Mouse (Mus musculus): ENCODE measurements around the gene Lcmt1. TPM values are rescaled to one million over a fixed set of nuclear protein-coding genes. Genes with fewer than 3 reads are reported as not detected.

Lcmt1 gene
- polyA plus RNA-seq, 1 experiment from 2014 or later, result 55.5 TPM

GRCm38 (mm10) chr7:123377443-123378400 lies 8.1 kb downstream of the Lcmt1 start:
- no peak overlapping the region for H3K27ac ChIP-seq
- WGBS, result 3% methylated on average over 41 of the region's 41 CpGs

DNA sequence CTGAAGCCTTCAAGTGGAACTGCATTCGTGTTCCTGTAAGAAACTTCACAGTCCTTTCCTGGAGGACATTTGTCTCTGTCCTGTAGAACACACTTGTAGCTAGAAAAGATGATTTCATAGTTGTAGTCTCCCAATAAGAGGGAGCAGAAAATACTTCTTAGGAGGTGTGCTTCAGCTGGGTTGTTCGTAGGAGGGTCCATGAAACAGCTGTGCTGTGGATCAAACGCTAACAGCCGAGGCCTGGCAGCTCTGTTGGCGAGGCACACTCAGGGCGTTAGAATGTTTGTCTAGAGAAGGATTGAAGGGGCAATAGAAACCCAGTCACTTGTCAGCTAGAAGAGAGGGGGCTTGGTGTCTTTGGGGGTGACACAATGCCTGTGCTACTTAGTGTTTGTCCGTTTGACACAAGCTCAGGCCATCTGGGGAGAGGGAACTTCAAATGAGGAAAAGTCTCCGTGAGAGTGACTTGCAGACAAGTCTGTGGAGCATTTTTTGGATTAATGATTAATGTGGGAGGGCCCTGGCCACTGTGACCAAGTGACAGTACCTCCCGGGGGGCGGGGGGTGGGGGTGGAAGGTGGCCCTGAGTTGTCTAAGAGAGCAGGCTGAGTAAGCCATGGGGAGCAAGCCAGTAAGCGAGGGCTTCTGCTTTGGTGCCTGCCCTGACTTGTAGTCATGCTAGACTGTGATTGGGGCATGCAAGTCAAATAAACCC lies 16.3 kb downstream of the Lcmt1 start:
- Histone ChIP-seq H3K36me3 (peaks cover 21% of the 10 kb centered on the region; the same call in 1 of the 2 replicates), H3K27ac (no peak overlapping the region), H3K4me3 (no peak overlapping the region), H3K9ac (no peak overlapping the region), H3K9me3 (no peaks in the 10 kb centered on the region), H3K27me3 (no peaks in the 10 kb centered on the region), H3K4me1 (no peaks in the 10 kb centered on the region), H3K4me2 (replicated peaks) (no peak overlapping the region)
- 77% methylated on average over 11 of the region's 11 CpGs for WGBS
- ATAC-seq (ENCODE audit: insufficient number of reproducible peaks, insufficient read depth, low FRiP score, low TSS enrichment), result no peak

More at GRCm38 (mm10) chr7:123377443-123378400, 8.1 kb downstream of the Lcmt1 start:
- Histone ChIP-seq H3K36me3 (peaks cover 4% of the 10 kb centered on the region; the same call in 1 of the 2 replicates), H3K4me3 (peak overlapping the region; percentile 86), H3K4me1 (peaks cover 11% of the 10 kb centered on the region), H3K9me3 (no peaks in the 10 kb centered on the region), H3K27me3 (no peaks in the 10 kb centered on the region), H3K9ac (peak overlapping the region; percentile 78), H3K4me2 (replicated peaks) (peak overlapping the region; percentile 91)
- ATAC-seq (ENCODE audit: insufficient number of reproducible peaks, insufficient read depth, low FRiP score, low TSS enrichment), result peak; percentile 99

- Histone ChIP-seq H3K36me3 (peaks cover 32% of the 10 kb centered on the region; the same call in 1 of the 2 replicates), H3K4me3 (no peak overlapping the region), H3K27me3 (no peaks in the 10 kb centered on the region), H3K27ac (no peak overlapping the region), H3K4me1 (no peaks in the 10 kb centered on the region), H3K9ac (no peak overlapping the region), H3K9me3 (no peaks in the 10 kb centered on the region), H3K4me2 (replicated peaks) (no peak overlapping the region)
- WGBS, result 70% methylated on average over 6 of the region's 6 CpGs
- no peak for ATAC-seq (ENCODE audit: insufficient number of reproducible peaks, insufficient read depth, low FRiP score, low TSS enrichment)
These were observed 20.2 kb downstream of the Lcmt1 start for GRCm38 (mm10) chr7:123389686-123390280.

DNA sequence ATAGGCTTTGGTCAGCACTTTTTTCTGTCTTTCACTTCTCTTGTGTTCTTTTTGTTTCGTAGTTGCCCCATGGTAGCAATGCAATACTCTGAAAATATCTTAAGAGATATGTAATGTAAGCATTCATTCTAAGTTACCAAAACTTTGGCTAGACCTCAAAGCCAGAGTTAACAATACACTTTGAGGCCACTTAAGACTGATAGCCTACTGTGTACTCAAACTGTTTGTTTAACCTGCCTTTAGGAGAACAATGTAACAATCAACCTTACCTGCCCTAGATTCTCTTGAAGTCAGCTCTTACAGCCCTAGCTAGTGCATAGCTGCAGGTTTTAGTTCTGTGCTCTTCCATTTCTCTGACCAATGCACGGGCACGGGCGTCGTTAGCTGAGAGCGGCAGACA lies 24.7 kb downstream of the Lcmt1 start:
- Histone ChIP-seq H3K27ac (no peak overlapping the region), H3K4me1 (no peaks in the 10 kb centered on the region), H3K9ac (no peak overlapping the region), H3K4me3 (no peak overlapping the region), H3K36me3 (peaks cover 16% of the 10 kb centered on the region; the same call in 1 of the 2 replicates), H3K27me3 (no peaks in the 10 kb centered on the region), H3K9me3 (no peaks in the 10 kb centered on the region), H3K4me2 (replicated peaks) (no peak overlapping the region)
- 92% methylated on average over 6 of the region's 6 CpGs for WGBS
- no peak for ATAC-seq (ENCODE audit: insufficient number of reproducible peaks, insufficient read depth, low FRiP score, low TSS enrichment)

- Histone ChIP-seq H3K4me2 (replicated peaks) (no peak overlapping the region), H3K9ac (no peak overlapping the region), H3K36me3 (peaks cover 15% of the 10 kb centered on the region; the same call in 1 of the 2 replicates), H3K27ac (no peak overlapping the region), H3K4me1 (no peaks in the 10 kb centered on the region), H3K27me3 (no peaks in the 10 kb centered on the region), H3K9me3 (no peaks in the 10 kb centered on the region), H3K4me3 (no peak overlapping the region)
- WGBS, result 86% methylated on average over 5 of the region's 5 CpGs
- ATAC-seq (ENCODE audit: insufficient number of reproducible peaks, insufficient read depth, low FRiP score, low TSS enrichment), result no peak
These were observed 27.3 kb downstream of the Lcmt1 start for GRCm38 (mm10) chr7:123396900-123397299.

GRCm38 (mm10) chr7:123397369-123397768 lies 27.8 kb downstream of the Lcmt1 start:
- WGBS, result 82% methylated on average over 8 of the region's 8 CpGs
- Histone ChIP-seq H3K4me2 (replicated peaks) (no peak overlapping the region), H3K27me3 (no peaks in the 10 kb centered on the region), H3K9ac (no peak overlapping the region), H3K27ac (no peak overlapping the region), H3K36me3 (peaks cover 16% of the 10 kb centered on the region; the same call in 1 of the 2 replicates), H3K4me1 (no peaks in the 10 kb centered on the region), H3K9me3 (no peaks in the 10 kb centered on the region), H3K4me3 (no peak overlapping the region)
- ATAC-seq (ENCODE audit: insufficient number of reproducible peaks, insufficient read depth, low FRiP score, low TSS enrichment), result no peak

DNA sequence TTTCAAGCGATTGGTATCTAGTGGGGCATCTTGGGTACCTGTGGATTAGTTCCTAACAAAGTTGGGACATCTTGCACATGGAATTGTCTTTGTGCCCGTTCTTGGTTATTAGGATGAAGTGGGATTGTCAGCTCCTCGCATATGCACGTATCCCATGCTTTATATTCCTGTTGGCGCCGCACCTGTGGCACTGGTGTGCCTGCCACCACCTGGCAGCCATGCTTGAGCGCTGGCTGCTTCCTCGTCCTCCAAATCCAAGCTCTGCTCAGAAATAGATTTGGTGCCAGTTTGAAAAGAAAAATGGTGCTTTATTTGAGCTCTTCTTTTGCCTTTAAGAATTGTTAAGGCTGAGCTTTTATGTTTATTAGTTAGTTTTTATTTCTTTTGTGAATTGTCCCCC lies 28.3 kb downstream of the Lcmt1 start:
- no peak overlapping the region for H3K4me2 ChIP-seq (replicated peaks)
- no peak for ATAC-seq (ENCODE audit: insufficient number of reproducible peaks, insufficient read depth, low FRiP score, low TSS enrichment)
- H3K27me3 ChIP-seq, result no peaks in the 10 kb centered on the region
- H3K9ac ChIP-seq, result no peak overlapping the region
- no peak overlapping the region for H3K4me3 ChIP-seq
- H3K36me3 ChIP-seq, result peaks cover 16% of the 10 kb centered on the region; the same call in 1 of the 2 replicates
- H3K4me1 ChIP-seq, result no peaks in the 10 kb centered on the region
- no peaks in the 10 kb centered on the region for H3K9me3 ChIP-seq
- H3K27ac ChIP-seq, result no peak overlapping the region
- 91% methylated on average over 8 of the region's 8 CpGs for WGBS

- H3K27ac ChIP-seq, result no peak overlapping the region
- H3K27me3 ChIP-seq, result no peaks in the 10 kb centered on the region
- ATAC-seq (ENCODE audit: insufficient number of reproducible peaks, insufficient read depth, low FRiP score, low TSS enrichment), result no peak
- peaks cover 13% of the 10 kb centered on the region; the same call in 1 of the 2 replicates for H3K36me3 ChIP-seq
- no peak overlapping the region for H3K4me3 ChIP-seq
- H3K4me2 ChIP-seq (replicated peaks), result no peak overlapping the region
- no peaks in the 10 kb centered on the region for H3K4me1 ChIP-seq
- H3K9me3 ChIP-seq, result no peaks in the 10 kb centered on the region
- 24% methylated on average over 7 of the region's 7 CpGs for WGBS
- no peak overlapping the region for H3K9ac ChIP-seq
These were observed 29.2 kb downstream of the Lcmt1 start for GRCm38 (mm10) chr7:123398828-123399227.

DNA sequence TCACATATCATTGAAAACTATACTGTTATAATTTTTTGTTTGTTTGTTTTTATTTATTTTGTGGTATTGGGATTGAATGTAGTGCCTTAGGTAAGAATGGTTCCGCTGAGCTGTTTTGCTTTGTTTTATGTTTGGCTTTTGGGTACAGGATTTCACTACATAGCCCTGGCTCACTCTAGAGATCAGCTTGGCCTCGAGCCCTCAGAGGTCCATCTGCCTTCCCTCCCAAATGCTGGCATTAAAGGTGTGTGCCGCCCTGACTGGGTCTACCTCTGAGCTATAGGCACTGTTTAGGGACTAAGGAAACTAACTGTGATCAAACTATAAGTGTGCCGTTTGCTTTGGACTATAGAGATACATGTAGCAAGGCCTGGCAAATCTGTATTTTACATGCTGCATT lies 29.7 kb downstream of the Lcmt1 start:
- no peak overlapping the region for H3K9ac ChIP-seq
- ATAC-seq (ENCODE audit: insufficient number of reproducible peaks, insufficient read depth, low FRiP score, low TSS enrichment), result no peak
- WGBS, result 81% methylated on average over 4 of the region's 4 CpGs
- H3K36me3 ChIP-seq, result peaks cover 13% of the 10 kb centered on the region
- no peaks in the 10 kb centered on the region for H3K9me3 ChIP-seq
- H3K4me1 ChIP-seq, result no peaks in the 10 kb centered on the region
- H3K27ac ChIP-seq, result no peak overlapping the region
- H3K4me2 ChIP-seq (replicated peaks), result no peak overlapping the region
- H3K27me3 ChIP-seq, result no peaks in the 10 kb centered on the region
- H3K4me3 ChIP-seq, result no peak overlapping the region

- Histone ChIP-seq H3K4me3 (no peak overlapping the region), H3K27ac (no peak overlapping the region), H3K4me1 (no peaks in the 10 kb centered on the region), H3K27me3 (no peaks in the 10 kb centered on the region), H3K4me2 (replicated peaks) (no peak overlapping the region), H3K9me3 (no peaks in the 10 kb centered on the region), H3K9ac (no peak overlapping the region), H3K36me3 (peaks cover 23% of the 10 kb centered on the region)
- 82% methylated on average over 3 of the region's 3 CpGs for WGBS
- no peak for ATAC-seq (ENCODE audit: insufficient number of reproducible peaks, insufficient read depth, low FRiP score, low TSS enrichment)
These were observed 31.5 kb downstream of the Lcmt1 start for GRCm38 (mm10) chr7:123401121-123401520.

GRCm38 (mm10) chr7:123404198-123404597 lies 34.6 kb downstream of the Lcmt1 start:
- Histone ChIP-seq H3K27ac (no peak overlapping the region), H3K9me3 (no peaks in the 10 kb centered on the region), H3K9ac (no peak overlapping the region), H3K4me2 (replicated peaks) (no peak overlapping the region), H3K27me3 (no peaks in the 10 kb centered on the region), H3K36me3 (peaks cover 30% of the 10 kb centered on the region), H3K4me1 (no peaks in the 10 kb centered on the region), H3K4me3 (no peak overlapping the region)
- no peak for ATAC-seq (ENCODE audit: insufficient number of reproducible peaks, insufficient read depth, low FRiP score, low TSS enrichment)
- WGBS, result 88% methylated on average over 6 of the region's 6 CpGs
